Mouse (Mus musculus): ENCODE results near the gene Bmp6. TPM values are rescaled to one million over a fixed set of nuclear protein-coding genes. Genes with fewer than 3 reads are reported as not detected.

The Bmp6 gene
- polyA plus RNA-seq, 1 experiment from 2014 or later: 1.7 TPM

- Histone ChIP-seq H3K4me1 (no peaks in the 10 kb centered on the region), H3K9ac (no peak overlapping the region), H3K27ac (no peak overlapping the region), H3K4me3 (no peak overlapping the region), H3K27me3 (no peaks in the 10 kb centered on the region), H3K36me3 (ENCODE audit: poor library complexity, severe bottlenecking) (no peaks in the 10 kb centered on the region), H3K9me3 (replicated peaks) (no peaks in the 10 kb centered on the region), H3K4me2 (no peak overlapping the region)
- WGBS: 82% methylated on average over 4 of the region's 4 CpGs
- no peak for ATAC-seq
Observed at GRCm38 (mm10) chr13:38362751-38363150, 17.8 kb downstream of the Bmp6 start.

GRCm38 (mm10) chr13:38363869-38364268, 19.0 kb downstream of the Bmp6 start:
- ATAC-seq: no peak
- 89% methylated on average over 7 of the region's 7 CpGs for WGBS
- Histone ChIP-seq H3K27ac (no peak overlapping the region), H3K4me3 (no peak overlapping the region), H3K9ac (no peak overlapping the region), H3K4me1 (no peaks in the 10 kb centered on the region), H3K36me3 (ENCODE audit: poor library complexity, severe bottlenecking) (no peaks in the 10 kb centered on the region), H3K9me3 (replicated peaks) (no peaks in the 10 kb centered on the region), H3K4me2 (no peak overlapping the region), H3K27me3 (no peaks in the 10 kb centered on the region)

GRCm38 (mm10) chr13:38369624-38370023, 24.7 kb downstream of the Bmp6 start:
- Histone ChIP-seq H3K4me2 (no peak overlapping the region), H3K9ac (no peak overlapping the region), H3K27ac (no peak overlapping the region), H3K27me3 (no peaks in the 10 kb centered on the region), H3K36me3 (ENCODE audit: poor library complexity, severe bottlenecking) (no peaks in the 10 kb centered on the region), H3K4me3 (no peak overlapping the region), H3K4me1 (no peaks in the 10 kb centered on the region), H3K9me3 (replicated peaks) (0 out of 2 replicates have a peak, but pooled peaks cover 4% of the 10 kb centered on the region)
- ATAC-seq: no peak
- WGBS: 93% methylated on average over 5 of the region's 5 CpGs

DNA sequence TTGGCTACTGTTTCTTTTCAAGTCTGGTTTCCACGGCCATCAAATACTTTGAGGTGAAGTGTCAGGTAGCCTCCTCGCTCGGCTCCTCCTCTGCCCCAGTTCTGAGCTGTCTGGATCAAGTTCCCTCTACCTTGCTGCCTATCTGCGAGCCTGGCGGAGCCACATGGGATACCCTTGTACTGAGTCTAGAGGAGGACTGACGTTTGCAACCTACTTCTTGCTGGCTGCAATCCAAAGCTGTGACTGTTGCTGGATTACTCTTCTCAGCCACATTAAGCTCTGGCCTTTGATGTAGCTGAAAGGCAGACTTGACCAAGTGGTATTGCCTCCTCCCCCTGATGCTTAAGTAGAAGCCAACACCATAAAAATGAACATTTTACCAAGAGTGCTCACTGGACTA, 31.2 kb downstream of the Bmp6 start:
- H3K9me3 ChIP-seq (replicated peaks): 0 out of 2 replicates have a peak, but pooled peaks cover 4% of the 10 kb centered on the region
- no peak overlapping the region for H3K4me3 ChIP-seq
- no peaks in the 10 kb centered on the region for H3K4me1 ChIP-seq
- no peaks in the 10 kb centered on the region for H3K27me3 ChIP-seq
- no peak overlapping the region for H3K27ac ChIP-seq
- ATAC-seq: no peak
- no peak overlapping the region for H3K9ac ChIP-seq
- H3K4me2 ChIP-seq: no peak overlapping the region
- 80% methylated on average over 6 of the region's 6 CpGs for WGBS
- H3K36me3 ChIP-seq (ENCODE audit: poor library complexity, severe bottlenecking): no peaks in the 10 kb centered on the region

GRCm38 (mm10) chr13:38377355-38377754, 32.4 kb downstream of the Bmp6 start:
- Histone ChIP-seq H3K27ac (no peak overlapping the region), H3K36me3 (ENCODE audit: poor library complexity, severe bottlenecking) (no peaks in the 10 kb centered on the region), H3K9ac (no peak overlapping the region), H3K27me3 (no peaks in the 10 kb centered on the region), H3K4me1 (no peaks in the 10 kb centered on the region), H3K9me3 (replicated peaks) (0 out of 2 replicates have a peak, but pooled peaks cover 4% of the 10 kb centered on the region), H3K4me3 (no peak overlapping the region), H3K4me2 (no peak overlapping the region)
- no peak for ATAC-seq
- 86% methylated on average over 9 of the region's 9 CpGs for WGBS

DNA sequence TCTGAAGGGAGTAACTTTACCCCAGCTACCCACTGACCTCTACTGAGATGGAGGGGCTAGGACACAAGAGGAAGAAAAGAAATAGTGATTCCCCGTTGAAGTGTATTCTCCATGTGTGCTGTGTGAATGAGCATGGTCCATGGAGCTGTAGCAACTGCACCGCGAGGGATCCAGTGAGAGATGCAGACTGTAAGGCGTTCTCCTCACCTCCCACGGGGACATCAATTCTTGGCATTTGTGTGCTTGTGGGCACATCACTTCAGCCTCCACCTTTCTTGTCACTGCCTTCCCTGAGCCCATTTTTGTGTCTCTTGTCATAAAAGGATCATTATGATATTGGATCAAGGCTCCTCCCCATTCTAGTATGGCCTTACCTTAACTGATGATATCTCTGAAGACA, 34.9 kb downstream of the Bmp6 start:
- Histone ChIP-seq H3K4me3 (no peak overlapping the region), H3K4me1 (no peaks in the 10 kb centered on the region), H3K27ac (no peak overlapping the region), H3K9ac (no peak overlapping the region), H3K4me2 (no peak overlapping the region), H3K9me3 (replicated peaks) (no peaks in the 10 kb centered on the region), H3K27me3 (no peaks in the 10 kb centered on the region), H3K36me3 (ENCODE audit: poor library complexity, severe bottlenecking) (no peaks in the 10 kb centered on the region)
- 93% methylated on average over 5 of the region's 5 CpGs for WGBS
- no peak for ATAC-seq

DNA sequence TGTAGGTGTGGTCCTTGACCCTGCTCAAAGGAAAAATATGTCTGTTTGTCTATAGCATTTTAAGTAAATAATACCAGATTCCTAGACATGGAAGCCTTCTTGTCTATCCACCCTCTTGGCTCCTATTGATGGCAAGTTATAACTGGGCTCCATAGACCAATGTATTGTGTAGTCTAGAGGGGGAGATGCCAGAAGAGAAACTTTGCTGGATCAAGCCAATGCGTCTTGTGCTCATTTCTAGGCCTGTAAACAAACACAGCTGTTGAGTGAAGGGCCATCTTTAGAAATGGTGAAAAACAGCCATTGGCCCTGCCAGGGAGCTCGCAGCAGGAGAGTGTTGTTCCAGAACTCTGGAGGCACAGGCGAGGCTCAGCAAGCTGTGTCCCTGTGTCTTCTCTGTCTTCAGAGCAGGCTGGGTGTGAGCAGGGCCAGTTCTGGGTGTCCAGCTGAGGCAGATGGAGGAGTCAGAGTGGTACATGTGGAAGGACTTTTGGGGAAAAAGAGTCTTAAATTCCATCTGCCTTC, 41.2 kb downstream of the Bmp6 start:
- Histone ChIP-seq H3K4me3 (no peak overlapping the region), H3K4me2 (no peak overlapping the region), H3K36me3 (ENCODE audit: poor library complexity, severe bottlenecking) (no peaks in the 10 kb centered on the region), H3K27me3 (no peaks in the 10 kb centered on the region), H3K9ac (no peak overlapping the region), H3K9me3 (replicated peaks) (no peaks in the 10 kb centered on the region), H3K27ac (no peak overlapping the region), H3K4me1 (no peaks in the 10 kb centered on the region)
- 80% methylated on average over 3 of the region's 3 CpGs for WGBS
- ATAC-seq: no peak

- Histone ChIP-seq H3K4me1 (no peaks in the 10 kb centered on the region), H3K9me3 (replicated peaks) (no peaks in the 10 kb centered on the region), H3K27ac (no peak overlapping the region), H3K27me3 (no peaks in the 10 kb centered on the region), H3K9ac (no peak overlapping the region), H3K4me3 (no peak overlapping the region), H3K36me3 (ENCODE audit: poor library complexity, severe bottlenecking) (no peaks in the 10 kb centered on the region), H3K4me2 (no peak overlapping the region)
- 89% methylated on average over 4 of the region's 4 CpGs for WGBS
- ATAC-seq: no peak
Observed at GRCm38 (mm10) chr13:38387453-38388040, 42.6 kb downstream of the Bmp6 start.

DNA sequence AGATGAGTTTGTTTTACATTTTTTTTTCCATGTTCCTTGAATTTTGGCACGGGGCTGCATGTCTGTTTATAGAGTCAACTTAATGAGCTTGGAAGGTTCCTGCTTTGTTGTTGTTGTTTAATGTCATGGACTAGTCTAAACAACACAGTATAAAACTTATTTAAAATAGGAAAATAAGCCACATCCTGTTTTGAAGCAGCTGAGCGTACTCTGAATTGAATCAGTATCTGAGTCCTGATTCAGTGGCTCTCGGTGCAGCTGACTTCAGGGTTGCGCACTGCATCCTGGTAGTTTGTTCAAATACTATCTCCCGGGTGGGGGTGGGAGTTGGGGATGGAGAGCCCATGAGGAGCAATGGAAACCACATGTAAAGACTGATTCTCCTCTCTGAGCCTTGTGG, 48.5 kb downstream of the Bmp6 start:
- Histone ChIP-seq H3K36me3 (ENCODE audit: poor library complexity, severe bottlenecking) (no peaks in the 10 kb centered on the region), H3K4me3 (no peak overlapping the region), H3K27ac (no peak overlapping the region), H3K27me3 (no peaks in the 10 kb centered on the region), H3K9me3 (replicated peaks) (no peaks in the 10 kb centered on the region), H3K4me2 (no peak overlapping the region), H3K4me1 (no peaks in the 10 kb centered on the region), H3K9ac (no peak overlapping the region)
- WGBS: 85% methylated on average over 5 of the region's 5 CpGs
- no peak for ATAC-seq

GRCm38 (mm10) chr13:38395026-38395425, 50.1 kb downstream of the Bmp6 start:
- WGBS: 90% methylated on average over 4 of the region's 4 CpGs
- Histone ChIP-seq H3K36me3 (ENCODE audit: poor library complexity, severe bottlenecking) (no peaks in the 10 kb centered on the region), H3K27me3 (no peaks in the 10 kb centered on the region), H3K27ac (no peak overlapping the region), H3K4me2 (no peak overlapping the region), H3K4me1 (no peaks in the 10 kb centered on the region), H3K4me3 (no peak overlapping the region), H3K9ac (no peak overlapping the region), H3K9me3 (replicated peaks) (no peaks in the 10 kb centered on the region)
- no peak for ATAC-seq

- Histone ChIP-seq H3K27me3 (no peaks in the 10 kb centered on the region), H3K9me3 (replicated peaks) (no peaks in the 10 kb centered on the region)
- no peak for ATAC-seq
Observed at GRCm38 (mm10) chr13:38397007-38397545, 52.2 kb downstream of the Bmp6 start.

DNA sequence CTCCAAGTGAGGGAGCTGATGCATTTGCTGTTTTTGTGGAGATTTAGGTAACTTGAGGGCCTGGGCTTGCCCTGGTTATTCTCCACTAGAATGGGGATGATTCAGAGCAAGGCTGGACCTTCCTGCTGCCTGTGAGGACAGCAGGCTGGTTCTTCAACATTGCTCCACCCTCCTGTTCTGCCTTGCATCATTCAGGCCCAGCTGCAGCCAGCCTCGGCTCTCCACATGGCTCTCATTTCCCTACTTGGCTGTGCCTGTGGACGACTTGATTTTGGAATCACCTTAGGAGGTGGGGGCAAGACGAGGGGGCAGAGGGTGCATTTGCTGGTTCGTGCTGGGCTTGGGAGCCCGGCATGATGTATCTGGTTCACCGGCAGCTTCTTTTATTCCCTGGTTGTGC, 53.8 kb downstream of the Bmp6 start:
- no peak for ATAC-seq
- Histone ChIP-seq H3K27me3 (no peaks in the 10 kb centered on the region), H3K4me3 (no peak overlapping the region), H3K4me2 (no peak overlapping the region), H3K27ac (no peak overlapping the region), H3K36me3 (ENCODE audit: poor library complexity, severe bottlenecking) (no peaks in the 10 kb centered on the region), H3K4me1 (no peaks in the 10 kb centered on the region), H3K9me3 (replicated peaks) (no peaks in the 10 kb centered on the region), H3K9ac (no peak overlapping the region)
- WGBS: 87% methylated on average over 6 of the region's 6 CpGs

More at GRCm38 (mm10) chr13:38397007-38397545, 52.2 kb downstream of the Bmp6 start:
- H3K27ac ChIP-seq: no peak overlapping the region
- no peaks in the 10 kb centered on the region for H3K4me1 ChIP-seq
- no peak overlapping the region for H3K4me2 ChIP-seq
- WGBS: 84% methylated on average over 7 of the region's 7 CpGs
- H3K4me3 ChIP-seq: no peak overlapping the region
- no peak overlapping the region for H3K9ac ChIP-seq
- H3K36me3 ChIP-seq (ENCODE audit: poor library complexity, severe bottlenecking): no peaks in the 10 kb centered on the region

DNA sequence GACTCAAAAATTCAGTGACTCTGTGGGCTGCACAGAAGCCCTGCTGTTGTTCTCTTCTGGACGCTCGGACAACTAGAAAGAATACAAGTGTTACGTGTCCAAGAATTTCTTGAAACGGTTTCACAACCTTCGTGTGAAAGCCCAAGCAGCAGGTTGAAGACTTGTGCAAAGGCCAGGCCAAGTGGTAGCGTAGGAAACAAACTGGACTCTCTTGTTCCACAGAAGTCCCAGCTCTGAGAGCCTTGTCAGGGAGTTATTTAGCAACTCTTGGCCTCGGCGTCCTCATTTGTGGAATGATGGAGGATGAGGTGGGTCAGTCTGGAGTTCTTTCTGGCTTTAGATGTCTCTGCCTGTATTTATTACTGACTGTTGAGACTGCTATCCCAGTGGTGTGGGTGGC, 55.8 kb downstream of the Bmp6 start:
- H3K4me2 ChIP-seq: no peak overlapping the region
- H3K9ac ChIP-seq: no peak overlapping the region
- H3K27ac ChIP-seq: no peak overlapping the region
- no peaks in the 10 kb centered on the region for H3K36me3 ChIP-seq (ENCODE audit: poor library complexity, severe bottlenecking)
- WGBS: 82% methylated on average over 8 of the region's 8 CpGs
- H3K9me3 ChIP-seq (replicated peaks): no peaks in the 10 kb centered on the region
- no peak overlapping the region for H3K4me3 ChIP-seq
- H3K27me3 ChIP-seq: no peaks in the 10 kb centered on the region
- H3K4me1 ChIP-seq: no peaks in the 10 kb centered on the region
- ATAC-seq: no peak

Data from forebrain, embryonic 13.5 days (tissue).